Mouse (Mus musculus) retina, adult 2 months (tissue): ENCODE measurements around the gene Aadat.
"Not testable (repeated sequence)": the region's sequence is repeated elsewhere in the genome, so short reads cannot be mapped to it uniquely, and the experiment has no call there.

Source experiments
- DNase-seq: peaks from one replicate; pipeline ENCODE4 v3.0.0-alpha.2; 2012; ENCODE audit warnings: low read depth, low spot score

The Aadat gene

GRCm38 (mm10) chr8:60505653-60506521 is at the start of gene Aadat:
Gene Aadat, plus strand, starts transcription at chr8:60505932.
- DNase-seq = peak; percentile 55

- DNase-seq = peak; percentile 32
Observed at GRCm38 (mm10) chr8:60466686-60467335, 38.9 kb upstream of the Aadat start.

- no peak for DNase-seq
Observed at GRCm38 (mm10) chr8:60490147-60490546, 15.6 kb upstream of the Aadat start.

- no peak for DNase-seq
Observed at GRCm38 (mm10) chr8:60491871-60492270, 13.9 kb upstream of the Aadat start.

GRCm38 (mm10) chr8:60492471-60492870 is 13.3 kb upstream of the Aadat start:
- DNase-seq = no peak

GRCm38 (mm10) chr8:60494606-60495005 is 11.1 kb upstream of the Aadat start:
- DNase-seq = no peak

- not testable (repeated sequence) for DNase-seq
Observed at GRCm38 (mm10) chr8:60495046-60495445, 10.7 kb upstream of the Aadat start.

- DNase-seq = no peak
Observed at GRCm38 (mm10) chr8:60503098-60503497, 2.6 kb upstream of the Aadat start, which contains the start of gene Gm10283. Gene Gm10283, minus strand, starts transcription at chr8:60503198.

GRCm38 (mm10) chr8:60518286-60518685 is 12.6 kb downstream of the Aadat start:
- DNase-seq = no peak

- DNase-seq = no peak
Observed at GRCm38 (mm10) chr8:60534945-60535344, 29.2 kb downstream of the Aadat start.

- DNase-seq = no peak
Observed at GRCm38 (mm10) chr8:60566783-60567182, 61.1 kb downstream of the Aadat start.

- no peak for DNase-seq
Observed at GRCm38 (mm10) chr8:60577231-60577630, 71.5 kb downstream of the Aadat start.

- no peak for DNase-seq
Observed at GRCm38 (mm10) chr8:60583369-60583768, 77.6 kb downstream of the Aadat start.

GRCm38 (mm10) chr8:60591352-60592105 is 85.8 kb downstream of the Aadat start:
- not testable (repeated sequence) for DNase-seq

GRCm38 (mm10) chr8:60594761-60595160 is 89.0 kb downstream of the Aadat start:
- peak; percentile 9 for DNase-seq
